Mouse (Mus musculus) embryonic facial prominence, embryonic 10.5 days (tissue): Measurements from ENCODE around the gene Cnih1. TPM values are rescaled to one million over a fixed set of nuclear protein-coding genes. Genes with fewer than 3 reads are reported as not detected.
"Not testable (repeated sequence)": the region's sequence is repeated elsewhere in the genome, so short reads cannot be mapped to it uniquely, and the experiment has no call there.

ENCODE experiments used
- DNase-seq: peaks from one replicate; pipeline ENCODE4 v3.0.0-alpha.2; 2017; ENCODE audit warnings: low spot score
- H3K27ac ChIP-seq: fragments of 300-500 bp; sonication (generic); replicated peaks from 2 replicates; pipeline ENCODE4 v1.5.1; 2016; ENCODE audit warnings: mild to moderate bottlenecking
- H3K27me3 ChIP-seq: fragments of 300-500 bp; sonication (generic); replicated peaks from 2 replicates; pipeline ENCODE4 v1.6.1; 2016; ENCODE audit warnings: low read depth, mild to moderate bottlenecking; ENCODE audit not compliant: poor library complexity, severe bottlenecking
- H3K36me3 ChIP-seq: fragments of 300-500 bp; sonication (generic); replicated peaks from 2 replicates; pipeline ENCODE4 v1.6.1; 2016; ENCODE audit warnings: mild to moderate bottlenecking, moderate library complexity
- H3K4me1 ChIP-seq: fragments of 300-500 bp; sonication (generic); 2 replicates; pipeline ENCODE4 v1.6.1; 2016
- H3K4me3 ChIP-seq: fragments of 300-500 bp; sonication (generic); 2 replicates; pipeline ENCODE4 v1.5.1; 2016; ENCODE audit warnings: mild to moderate bottlenecking, moderate library complexity
- H3K9me3 ChIP-seq: fragments of 300-500 bp; sonication (generic); 2 replicates; pipeline ENCODE4 v1.6.1; 2016; ENCODE audit warnings: mild to moderate bottlenecking
- whole genome bisulfite sequencing: fragments of 180-500 bp; shearing (Covaris S2); methylation state at CpG from one replicate; pipeline ENCODE4 v1.1.7; 2016; 5-methylcytosine and 5-hydroxymethylcytosine counted together
- polyA plus RNA-seq: library from polyadenylated mRNA; unstranded; fragments of >200 nt; fragmentation: Nextera tagmentation; extraction: Ambion mirVana; gene quantifications from 2 replicates; pipeline ENCODE4 v1.2.1, GENCODE M21; 2016

Cnih1 gene
- polyA plus RNA-seq, 1 experiment from 2014 or later: 191 TPM

- no peak overlapping the region for H3K4me3 ChIP-seq
Measured at GRCm38 (mm10) chr14:46742674-46743073, 45.5 kb downstream of the Cnih1 start.

GRCm38 (mm10) chr14:46737346-46737745, 50.9 kb downstream of the Cnih1 start:
- H3K4me3 ChIP-seq, H3K4me1 ChIP-seq, H3K36me3 ChIP-seq, H3K9me3 ChIP-seq, H3K27ac ChIP-seq, DNase-seq, H3K27me3 ChIP-seq: not testable (repeated sequence)

More at GRCm38 (mm10) chr14:46742674-46743073, 45.5 kb downstream of the Cnih1 start:
- Histone ChIP-seq H3K4me1 (no peaks in the 10 kb centered on the region), H3K9me3 (0 out of 2 replicates have a peak, but pooled peaks cover 2% of the 10 kb centered on the region), H3K27me3 (no peaks in the 10 kb centered on the region), H3K27ac (no peak overlapping the region), H3K36me3 (no peaks in the 10 kb centered on the region)
- 93% methylated on average over 2 of the region's 2 CpGs for WGBS
- DNase-seq: no peak

GRCm38 (mm10) chr14:46736366-46736765, 51.8 kb downstream of the Cnih1 start:
- Histone ChIP-seq H3K36me3 (no peaks in the 10 kb centered on the region), H3K4me1 (no peaks in the 10 kb centered on the region), H3K27me3 (no peaks in the 10 kb centered on the region), H3K4me3 (no peak overlapping the region), H3K27ac (no peak overlapping the region), H3K9me3 (0 out of 2 replicates have a peak, but pooled peaks cover 2% of the 10 kb centered on the region)
- 92% methylated on average over 4 of the region's 4 CpGs for WGBS
- no peak for DNase-seq

GRCm38 (mm10) chr14:46734761-46735455, 53.3 kb downstream of the Cnih1 start:
- 88% methylated on average over 14 of the region's 14 CpGs for WGBS
- H3K4me3 ChIP-seq: no peak overlapping the region
- no peak overlapping the region for H3K27ac ChIP-seq
- H3K36me3 ChIP-seq: no peaks in the 10 kb centered on the region
- H3K4me1 ChIP-seq: no peaks in the 10 kb centered on the region
- H3K27me3 ChIP-seq: no peaks in the 10 kb centered on the region
- 0 out of 2 replicates have a peak, but pooled peaks cover 2% of the 10 kb centered on the region for H3K9me3 ChIP-seq
- DNase-seq: no peak

- Histone ChIP-seq H3K36me3 (no peaks in the 10 kb centered on the region), H3K4me1 (no peaks in the 10 kb centered on the region), H3K4me3 (no peak overlapping the region), H3K9me3 (no peaks in the 10 kb centered on the region), H3K27ac (no peak overlapping the region), H3K27me3 (no peaks in the 10 kb centered on the region)
- no peak for DNase-seq
- 82% methylated on average over 5 of the region's 5 CpGs for WGBS
Measured at GRCm38 (mm10) chr14:46734262-46734661, 53.9 kb downstream of the Cnih1 start.

GRCm38 (mm10) chr14:46725743-46726142, 62.5 kb downstream of the Cnih1 start:
- Histone ChIP-seq H3K27ac (no peak overlapping the region), H3K36me3 (no peaks in the 10 kb centered on the region), H3K9me3 (no peaks in the 10 kb centered on the region), H3K27me3 (peaks cover 12% of the 10 kb centered on the region), H3K4me1 (peaks cover 19% of the 10 kb centered on the region), H3K4me3 (no peak overlapping the region)
- 53% methylated on average over 3 of the region's 3 CpGs for WGBS
- peak; percentile 45 for DNase-seq

Other genes starting within 250 kb of the Cnih1 start
- 41.3 and 43.1 TPM in 2 replicates for gene Cdkn3, start 27.9 kb downstream of the Cnih1 start, polyA plus RNA-seq
- 101 and 107 TPM in 2 replicates for gene Gmfb, start 33.8 kb upstream of the Cnih1 start, polyA plus RNA-seq
- 32.1 and 35.9 TPM in 2 replicates for gene Cgrrf1, start 43.7 kb upstream of the Cnih1 start, polyA plus RNA-seq
- gene Samd4, start 94.4 kb upstream of the Cnih1 start, polyA plus RNA-seq: 3.1 and 4.6 TPM in 2 replicates